Mouse (Mus musculus): ENCODE measurements at regions not wholly inside any gene's neighbourhood (a gene's known extent, or its start where the extent isn't known, plus 50 kb on each side); places are given as distances from the start of the nearest gene placed in this dataset.

- Histone ChIP-seq H3K4me2 (ENCODE audit: insufficient read depth, low read depth, poor library complexity, severe bottlenecking) (no peak overlapping the region), H3K36me3 (replicated peaks in 1 of 2; ENCODE audit: control insufficient read depth in 1 of 2, insufficient read depth in 1 of 2, low read length in 1 of 2) (no peaks in the 10 kb centered on the region), H3K4me3 (replicated peaks in 1 of 3; ENCODE audit: low read depth in 2 of 3, low read length in 2 of 3, poor library complexity in 1 of 3) (no peak overlapping the region), H3K9ac (ENCODE audit: insufficient read depth, low read depth) (no peak overlapping the region), H3K27ac (ENCODE audit: insufficient read depth, low read depth) (no peak overlapping the region), H3K27me3 (replicated peaks) (no peaks in the 10 kb centered on the region), H3K79me2 (replicated peaks; ENCODE audit: control insufficient read depth, extremely low read depth, insufficient read depth, poor library complexity, severe bottlenecking) (no peaks in the 10 kb centered on the region), H3K9me3 (replicated peaks; ENCODE audit: low read length) (peaks cover 76% of the 10 kb centered on the region), H3K4me1 (ENCODE audit: control insufficient read depth in 1 of 2, insufficient read depth in 2 of 2) (no peaks in the 10 kb centered on the region)
- DNase-seq (ENCODE audit: extremely low read depth) = no peak
- dilution Hi-C loops (cut with MboI; ENCODE audit: extremely low pct_ligation_motif_present, extremely low pct_unique_long_range_greater_than_20kb, low sequenced_read_pairs) (no loop called here), in situ Hi-C loops (cut with MboI; ENCODE audit: low pct_ligation_motif_present, low pct_unique_long_range_greater_than_20kb, low sequenced_read_pairs) (no loop called here)
- TF ChIP-seq ZMIZ1 (IDR thresholded peaks at IDR 0.05; ENCODE audit: low read depth, low read length) (no peak), TCF12 (IDR thresholded peaks at IDR 0.05; ENCODE audit: low read depth, low read length) (no peak), POLR2AphosphoS2 (IDR thresholded peaks at IDR 0.05; ENCODE audit: low read depth, low read length) (no peak), IRF4 (IDR thresholded peaks at IDR 0.05; ENCODE audit: low read depth, low read length) (no peak), ZNF384 (IDR thresholded peaks at IDR 0.05; ENCODE audit: low read depth, low read length) (no peak), CHD1 (IDR thresholded peaks at IDR 0.05; ENCODE audit: low read depth, low read length) (no peak), NELFE (IDR thresholded peaks at IDR 0.05; ENCODE audit: low read depth, low read length) (no peak), KAT2A (IDR thresholded peaks at IDR 0.05; ENCODE audit: insufficient replicate concordance, low read length) (no peak), JUND (conservative IDR thresholded peaks at IDR 0.05; ENCODE audit: low read depth, low read length) (no peak), USF1 (IDR thresholded peaks at IDR 0.05; ENCODE audit: low read depth, low read length) (no peak), POLR2A (IDR thresholded peaks at IDR 0.05; ENCODE audit: low read depth, low read length) (no peak)
These were observed 517.0 kb downstream of the Bnc2 start for GRCm38 (mm10) chr4:84157911-84158647.

GRCm38 (mm10) chr4:84163362-84163761 is 511.7 kb downstream of the Bnc2 start:
- Histone ChIP-seq H3K4me2 (ENCODE audit: insufficient read depth, low read depth, poor library complexity, severe bottlenecking) (no peak overlapping the region), H3K4me1 (ENCODE audit: control insufficient read depth in 1 of 2, insufficient read depth in 2 of 2) (no peaks in the 10 kb centered on the region)
- dilution Hi-C loops (cut with MboI; ENCODE audit: extremely low pct_ligation_motif_present, extremely low pct_unique_long_range_greater_than_20kb, low sequenced_read_pairs) = no loop called here

GRCm38 (mm10) chr4:84165256-84165655 is 509.8 kb downstream of the Bnc2 start:
- no peak for TF ChIP-seq RAD21 (IDR thresholded peaks at IDR 0.05; ENCODE audit: low read depth, low read length)
- TF ChIP-seq ZNF384 (IDR thresholded peaks at IDR 0.05; ENCODE audit: low read depth, low read length) = no peak
- TF ChIP-seq SMC3 (IDR thresholded peaks at IDR 0.05; ENCODE audit: low read depth, low read length) = no peak
- no peak for TF ChIP-seq ETS1 (conservative IDR thresholded peaks at IDR 0.05; ENCODE audit: low read depth, low read length)
- no peak for TF ChIP-seq MEF2A (IDR thresholded peaks at IDR 0.05; ENCODE audit: borderline replicate concordance, low read depth, low read length)
- TF ChIP-seq USF2 (conservative IDR thresholded peaks at IDR 0.05; ENCODE audit: low read depth, low read length) = no peak
- no peak for TF ChIP-seq UBTF (IDR thresholded peaks at IDR 0.05; ENCODE audit: low read depth, low read length)
- TF ChIP-seq HCFC1 (IDR thresholded peaks at IDR 0.05; ENCODE audit: low read depth, low read length) = no peak
- no peak for TF ChIP-seq BHLHE40 (IDR thresholded peaks at IDR 0.05; ENCODE audit: low read depth, low read length)
- TF ChIP-seq PAX5 (IDR thresholded peaks at IDR 0.05; ENCODE audit: low read length) = no peak
- TF ChIP-seq TBP (conservative IDR thresholded peaks at IDR 0.05; ENCODE audit: low read depth, low read length) = no peak
- no peak for TF ChIP-seq JUND (conservative IDR thresholded peaks at IDR 0.05; ENCODE audit: low read depth, low read length)
- TF ChIP-seq CTCF (conservative IDR thresholded peaks at IDR 0.05 in 1 of 2, IDR thresholded peaks at IDR 0.05 in 1 of 2; ENCODE audit: low read depth in 2 of 2, low read length in 2 of 2) = no peak
- no peak for TF ChIP-seq ZKSCAN1 (IDR thresholded peaks at IDR 0.05; ENCODE audit: borderline replicate concordance, low read depth, low read length)
- no peak for TF ChIP-seq JUN (IDR thresholded peaks at IDR 0.05; ENCODE audit: insufficient read depth, low read depth, low read length)
- TF ChIP-seq NRF1 (IDR thresholded peaks at IDR 0.05; ENCODE audit: low read depth, low read length) = no peak
- no peak overlapping the region for H3K4me2 ChIP-seq (ENCODE audit: insufficient read depth, low read depth, poor library complexity, severe bottlenecking)
- H3K4me3 ChIP-seq (replicated peaks in 1 of 3; ENCODE audit: low read depth in 2 of 3, low read length in 2 of 3, poor library complexity in 1 of 3) = no peak overlapping the region
- H3K9ac ChIP-seq (ENCODE audit: insufficient read depth, low read depth) = no peak overlapping the region
- no peak overlapping the region for H3K27ac ChIP-seq (ENCODE audit: insufficient read depth, low read depth)
- H3K36me3 ChIP-seq (replicated peaks in 1 of 2; ENCODE audit: control insufficient read depth in 1 of 2, insufficient read depth in 1 of 2, low read length in 1 of 2) = no peaks in the 10 kb centered on the region
- in situ Hi-C loops (cut with MboI; ENCODE audit: low pct_ligation_motif_present, low pct_unique_long_range_greater_than_20kb, low sequenced_read_pairs) = no loop called here
- H3K79me2 ChIP-seq (replicated peaks; ENCODE audit: control insufficient read depth, extremely low read depth, insufficient read depth, poor library complexity, severe bottlenecking) = no peaks in the 10 kb centered on the region
- H3K9me3 ChIP-seq (replicated peaks; ENCODE audit: low read length) = peaks cover 75% of the 10 kb centered on the region
- H3K4me1 ChIP-seq (ENCODE audit: control insufficient read depth in 1 of 2, insufficient read depth in 2 of 2) = no peaks in the 10 kb centered on the region
- DNase-seq (ENCODE audit: extremely low read depth) = no peak
- H3K27me3 ChIP-seq (replicated peaks) = no peaks in the 10 kb centered on the region
- dilution Hi-C loops (cut with MboI; ENCODE audit: extremely low pct_ligation_motif_present, extremely low pct_unique_long_range_greater_than_20kb, low sequenced_read_pairs) = no loop called here

More at GRCm38 (mm10) chr4:84163362-84163761, 511.7 kb downstream of the Bnc2 start:
- H3K9me3 ChIP-seq (replicated peaks; ENCODE audit: low read length) = peaks cover 71% of the 10 kb centered on the region
- no peaks in the 10 kb centered on the region for H3K27me3 ChIP-seq (replicated peaks)
- TF ChIP-seq SIN3A (IDR thresholded peaks at IDR 0.05; ENCODE audit: low read length) (no peak), HCFC1 (IDR thresholded peaks at IDR 0.05; ENCODE audit: low read depth, low read length) (no peak), RCOR1 (conservative IDR thresholded peaks at IDR 0.05; ENCODE audit: low read depth, low read length) (no peak), SMC3 (IDR thresholded peaks at IDR 0.05; ENCODE audit: low read depth, low read length) (no peak), BHLHE40 (IDR thresholded peaks at IDR 0.05; ENCODE audit: low read depth, low read length) (no peak)
- H3K36me3 ChIP-seq (replicated peaks in 1 of 2; ENCODE audit: control insufficient read depth in 1 of 2, insufficient read depth in 1 of 2, low read length in 1 of 2) = no peaks in the 10 kb centered on the region
- no peak overlapping the region for H3K9ac ChIP-seq (ENCODE audit: insufficient read depth, low read depth)
- H3K79me2 ChIP-seq (replicated peaks; ENCODE audit: control insufficient read depth, extremely low read depth, insufficient read depth, poor library complexity, severe bottlenecking) = no peaks in the 10 kb centered on the region
- H3K27ac ChIP-seq (ENCODE audit: insufficient read depth, low read depth) = no peak overlapping the region
- DNase-seq (ENCODE audit: extremely low read depth) = no peak
- in situ Hi-C loops (cut with MboI; ENCODE audit: low pct_ligation_motif_present, low pct_unique_long_range_greater_than_20kb, low sequenced_read_pairs) = no loop called here
- H3K4me3 ChIP-seq (replicated peaks in 1 of 3; ENCODE audit: low read depth in 2 of 3, low read length in 2 of 3, poor library complexity in 1 of 3) = no peak overlapping the region
